Mouse (Mus musculus) MEL (cell line): ENCODE data around the gene Stxbp1.

ENCODE experiments used
- BHLHE40 ChIP-seq: IDR thresholded peaks from 2 replicates; pipeline ENCODE4 v1.6.1; 2012; ENCODE audit warnings: low read depth, mild to moderate bottlenecking, inconsistent platforms, low read length, improper control_type of control experiment, borderline replicate concordance
- CHD2 ChIP-seq: IDR thresholded peaks from 2 replicates; pipeline ENCODE4 v1.6.1; 2011; ENCODE audit warnings: low read length, improper control_type of control experiment
- CTCF ChIP-seq, 3 experiments: IDR thresholded peaks in 2 of 3; conservative IDR thresholded peaks in 1 of 3; 2 replicates each; pipeline ENCODE4 v1.5.1; 2011 to 2012; ENCODE audit warnings: low read length in 3 of 3, low read depth in 2 of 3, mild to moderate bottlenecking in 2 of 3, improper control_type of control experiment in 1 of 3, inconsistent platforms in 1 of 3, mixed read lengths in 1 of 3, moderate library complexity in 1 of 3; ENCODE audit not compliant: control insufficient read depth in 1 of 3, insufficient read depth in 1 of 3, poor library complexity in 1 of 3, severe bottlenecking in 1 of 3
- E2F4 ChIP-seq: IDR thresholded peaks from 2 replicates; pipeline ENCODE4 v1.6.1; 2011; ENCODE audit warnings: low read depth, low read length, improper control_type of control experiment, borderline replicate concordance
- JUND ChIP-seq: IDR thresholded peaks from 2 replicates; pipeline ENCODE4 v1.6.1; 2011; ENCODE audit warnings: low read depth, mild to moderate bottlenecking, improper control_type of control experiment, low read length
- POLR2A ChIP-seq, 2 experiments: IDR thresholded peaks; 2 replicates each; pipeline ENCODE4 v1.6.1; 2011 to 2012; ENCODE audit warnings: low read length in 2 of 2, mild to moderate bottlenecking in 2 of 2, control low read depth in 1 of 2, improper control_type of control experiment in 1 of 2, low read depth in 1 of 2, moderate library complexity in 1 of 2; ENCODE audit not compliant: control insufficient read depth in 1 of 2, insufficient read depth in 1 of 2, poor library complexity in 1 of 2
- UBTF ChIP-seq: IDR thresholded peaks from 2 replicates; pipeline ENCODE4 v1.6.1; 2012; ENCODE audit warnings: low read depth, mild to moderate bottlenecking, inconsistent platforms, low read length, improper control_type of control experiment, moderate library complexity, borderline replicate concordance; ENCODE audit not compliant: insufficient read depth
- ZNF384 ChIP-seq: IDR thresholded peaks from 2 replicates; pipeline ENCODE4 v1.6.1; 2012; ENCODE audit warnings: low read depth, mild to moderate bottlenecking, inconsistent platforms, low read length, improper control_type of control experiment

DNA sequence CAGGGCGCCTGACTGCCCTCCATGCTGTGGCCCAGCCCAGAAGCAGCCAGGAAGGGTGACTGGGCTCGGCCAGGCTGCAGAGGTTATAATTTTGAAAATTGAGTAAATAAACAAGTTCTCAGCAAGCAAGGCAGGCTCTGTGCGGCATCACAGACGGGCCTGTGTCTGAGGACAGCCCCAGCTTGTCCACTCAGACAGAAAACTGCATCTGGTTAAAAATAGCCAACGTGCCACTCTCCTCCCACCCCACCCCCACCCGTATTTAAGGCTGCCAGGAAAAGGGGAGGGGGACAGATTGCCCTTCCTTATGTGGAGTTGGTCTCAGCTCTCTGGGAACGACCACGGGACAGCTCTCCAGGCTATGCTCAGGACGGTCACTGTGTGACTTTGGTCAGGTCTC is 41.0 kb upstream of the Stxbp1 start:
- TF ChIP-seq POLR2A (IDR thresholded peaks at IDR 0.05; ENCODE audit: control insufficient read depth in 1 of 2, insufficient read depth in 1 of 2, low read depth in 1 of 2, low read length in 2 of 2, poor library complexity in 1 of 2) (no peak), CTCF (IDR thresholded peaks at IDR 0.05 in 2 of 3, conservative IDR thresholded peaks at IDR 0.05 in 1 of 3; ENCODE audit: control insufficient read depth in 1 of 3, insufficient read depth in 1 of 3, low read depth in 2 of 3, low read length in 3 of 3, poor library complexity in 1 of 3, severe bottlenecking in 1 of 3) (no peak), JUND (no peak), ZNF384 (no peak), CHD2 (no peak), BHLHE40 (no peak), UBTF (no peak), E2F4 (no peak)
